Mouse (Mus musculus): ENCODE data around the gene Nrd1.

The Nrd1 gene

DNA sequence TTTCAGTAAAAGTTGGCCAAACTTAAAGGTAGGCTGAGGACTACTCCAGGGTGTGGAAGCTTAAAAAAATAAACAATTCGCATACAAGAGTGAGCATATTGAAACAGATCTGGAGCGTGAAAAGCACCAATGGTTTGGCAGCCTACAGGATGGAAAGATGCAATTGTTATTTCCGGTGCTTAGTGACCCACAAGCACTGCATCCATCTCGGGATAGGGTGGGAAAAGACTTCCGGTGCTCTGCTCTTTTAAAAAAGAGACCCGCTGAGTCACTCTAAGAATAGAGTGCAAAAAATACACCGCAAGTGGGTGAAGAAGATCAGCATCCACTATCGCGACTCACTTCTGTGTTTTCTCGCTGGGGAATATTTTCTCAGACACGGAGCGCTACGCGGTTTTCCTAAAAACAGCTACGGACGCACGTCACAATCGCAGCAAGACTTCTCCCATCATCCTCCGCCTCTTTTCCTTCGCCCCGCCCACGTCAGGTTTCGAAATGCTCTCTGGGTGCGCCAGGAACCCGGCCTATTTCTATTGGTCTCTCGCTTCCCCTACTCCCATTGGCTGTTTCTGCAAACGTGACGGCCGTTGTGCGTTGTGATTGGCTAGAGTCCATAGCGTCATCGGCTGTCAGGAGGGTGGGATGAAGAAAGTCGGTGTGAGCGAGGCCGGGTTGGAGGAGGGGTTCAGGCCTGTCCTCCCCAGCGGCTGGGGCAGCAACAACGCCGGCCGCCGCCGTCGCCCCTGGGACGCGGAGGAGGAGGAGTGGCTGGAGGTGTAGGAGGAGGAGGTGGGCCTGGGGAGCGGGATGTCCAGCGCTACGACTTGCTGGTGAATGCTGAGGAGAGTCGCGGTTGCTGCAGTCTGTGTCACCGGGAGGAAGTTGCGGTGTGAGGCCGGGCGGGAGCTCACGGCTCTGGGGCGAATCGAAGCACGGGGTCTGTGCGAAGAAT, at the start of gene Nrd1:
Gene Nrd1 (plus strand): TSS at position 657 of the 952 bp plus-strand sequence.
- in situ Hi-C loops (cut with MboI, MseI) = no loop called here

- in situ Hi-C loops (cut with MboI, MseI) = no loop called here
These were observed 48.8 kb upstream of the Nrd1 start for GRCm38 (mm10) chr4:108951663-108952062.

GRCm38 (mm10) chr4:108959696-108960095, 40.8 kb upstream of the Nrd1 start:
- in situ Hi-C loops (cut with MboI, MseI) = loop anchor here (10.0 kb wide), 1 partner anchor 525 kb away; no protein-coding TSS in a partner anchor

DNA sequence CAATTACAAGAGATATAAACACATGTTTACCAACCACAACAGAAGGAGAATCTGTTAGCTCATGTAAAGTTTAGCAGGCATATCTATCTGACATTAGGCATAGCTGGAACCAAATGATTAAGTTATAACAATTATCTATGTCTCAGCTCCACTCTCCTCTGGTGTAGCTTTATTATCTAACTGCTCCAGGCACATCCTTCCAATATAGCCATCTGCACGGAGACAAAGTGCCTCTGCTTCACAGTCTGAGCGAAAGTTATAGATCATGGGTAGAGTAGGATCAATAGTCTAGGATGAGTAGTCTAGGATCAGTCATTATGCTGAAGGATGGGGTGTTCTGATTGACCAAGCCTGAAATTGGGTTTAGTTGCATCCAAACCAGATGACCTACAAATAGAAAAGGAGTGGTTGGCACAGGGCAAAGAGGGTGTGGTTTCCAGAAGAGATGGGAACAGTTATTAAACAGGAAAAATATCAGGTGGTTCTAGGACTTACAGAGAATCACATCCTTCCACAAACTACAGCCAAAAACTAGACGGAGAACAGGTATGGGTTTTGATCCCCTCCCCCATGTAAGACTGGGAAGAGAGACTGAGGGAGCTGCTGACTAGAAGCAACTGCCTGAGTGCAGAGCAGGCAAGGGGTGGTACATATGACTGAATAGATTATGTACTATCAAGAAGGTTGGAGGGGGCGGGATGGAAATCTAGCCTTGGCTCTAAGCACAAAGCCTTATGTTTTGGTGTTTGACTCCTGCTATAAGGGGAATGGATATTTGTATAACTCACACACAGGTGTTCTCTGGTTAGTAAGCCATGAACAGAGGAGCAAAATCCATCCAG, 39.6 kb upstream of the Nrd1 start:
- in situ Hi-C loops (cut with MboI, MseI) = loop anchor here (10.0 kb wide), 1 partner anchor 526 kb away; no protein-coding TSS in a partner anchor

- in situ Hi-C loops (cut with MboI, MseI) = loop anchor here (10.0 kb wide), 1 partner anchor 528 kb away; no protein-coding TSS in a partner anchor
These were observed 37.4 kb upstream of the Nrd1 start for GRCm38 (mm10) chr4:108963017-108963416.

- in situ Hi-C loops (cut with MboI, MseI) = loop anchor here (10.0 kb wide), 1 partner anchor 535 kb away; no protein-coding TSS in a partner anchor
These were observed 30.9 kb upstream of the Nrd1 start for GRCm38 (mm10) chr4:108969517-108969916.

- in situ Hi-C loops (cut with MboI, MseI) = loop anchor here (10.0 kb wide), 1 partner anchor 276 kb away; no protein-coding TSS in a partner anchor
These were observed 29.4 kb upstream of the Nrd1 start for GRCm38 (mm10) chr4:108971054-108971453.

- in situ Hi-C loops (cut with MboI, MseI) = loop anchor here (5.0 to 10.0 kb wide), 2 partner anchors 104 to 282 kb away; no protein-coding TSS in a partner anchor
These were observed 23.9 kb upstream of the Nrd1 start for GRCm38 (mm10) chr4:108976458-108977071.

DNA sequence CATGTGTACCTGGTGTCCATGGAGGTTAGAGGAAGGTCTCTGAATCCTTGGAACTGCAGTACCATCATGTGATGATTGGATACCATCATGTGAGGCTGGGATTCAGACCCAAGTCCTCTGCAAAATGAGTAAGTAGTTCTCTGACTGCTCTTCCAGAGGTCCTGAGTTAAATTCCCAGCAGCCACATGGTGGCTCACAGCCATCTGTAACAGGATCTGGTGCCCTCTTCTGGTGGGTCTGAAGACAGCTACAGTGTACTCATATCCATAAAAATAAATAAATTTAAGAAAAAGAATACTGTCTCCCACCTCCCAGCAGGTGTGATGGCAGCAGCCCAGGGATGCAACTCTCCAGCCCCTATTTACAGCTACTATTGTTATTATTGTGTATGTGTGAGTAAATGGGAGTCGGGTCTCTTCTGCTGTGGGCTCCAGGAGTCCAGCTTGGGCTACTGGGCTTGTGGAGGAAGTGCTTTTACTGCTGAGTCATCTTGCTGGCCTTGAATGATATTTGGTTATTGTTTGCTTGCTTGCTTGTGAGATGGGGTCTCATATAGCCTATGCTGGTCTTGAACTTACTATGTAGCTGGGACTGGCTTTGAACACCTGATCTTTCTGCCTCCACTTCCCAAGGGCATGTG, 13.5 kb upstream of the Nrd1 start:
- in situ Hi-C loops (cut with MboI, MseI) = no loop called here

DNA sequence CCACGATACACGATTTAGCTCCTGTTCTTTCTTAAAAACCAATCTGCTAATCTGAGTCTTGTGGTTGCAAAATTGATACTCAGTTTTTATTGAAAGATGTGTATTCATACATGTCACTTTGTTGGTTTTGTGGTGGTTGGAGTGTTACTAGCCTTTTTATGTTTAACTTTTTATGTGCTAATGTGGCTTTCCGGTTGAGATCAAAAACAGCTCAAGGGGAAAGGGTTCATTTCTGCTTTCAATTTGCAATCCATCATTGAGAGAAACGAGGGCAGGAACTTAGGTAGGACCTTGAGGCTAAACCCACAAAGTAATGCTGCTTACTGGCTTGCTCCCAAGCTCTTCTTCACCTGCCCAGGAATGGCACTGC, 13.0 kb upstream of the Nrd1 start:
- in situ Hi-C loops (cut with MboI, MseI) = no loop called here

- in situ Hi-C loops (cut with MboI, MseI) = no loop called here
These were observed 11.0 kb upstream of the Nrd1 start for GRCm38 (mm10) chr4:108989430-108989829.

DNA sequence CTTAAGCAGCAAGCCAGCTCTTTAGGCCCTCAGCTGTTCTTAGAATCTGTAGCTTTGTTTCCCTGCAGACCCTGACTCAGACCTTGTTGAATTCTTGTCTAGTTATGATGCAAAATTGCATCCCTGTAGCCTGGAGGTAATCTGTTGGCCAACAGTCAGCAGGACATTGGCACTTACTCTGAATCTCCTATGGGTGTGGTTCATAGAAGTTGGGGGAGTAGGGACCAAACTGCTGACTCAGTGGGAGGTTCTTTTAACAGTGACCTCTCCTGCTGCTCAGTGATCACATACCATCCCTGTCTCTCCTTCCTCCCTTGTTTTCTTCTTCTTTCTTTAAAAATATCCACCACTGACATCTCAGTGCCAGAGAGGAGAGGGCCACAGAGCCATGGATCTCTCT, 10.4 kb upstream of the Nrd1 start:
- in situ Hi-C loops (cut with MboI, MseI) = no loop called here

DNA sequence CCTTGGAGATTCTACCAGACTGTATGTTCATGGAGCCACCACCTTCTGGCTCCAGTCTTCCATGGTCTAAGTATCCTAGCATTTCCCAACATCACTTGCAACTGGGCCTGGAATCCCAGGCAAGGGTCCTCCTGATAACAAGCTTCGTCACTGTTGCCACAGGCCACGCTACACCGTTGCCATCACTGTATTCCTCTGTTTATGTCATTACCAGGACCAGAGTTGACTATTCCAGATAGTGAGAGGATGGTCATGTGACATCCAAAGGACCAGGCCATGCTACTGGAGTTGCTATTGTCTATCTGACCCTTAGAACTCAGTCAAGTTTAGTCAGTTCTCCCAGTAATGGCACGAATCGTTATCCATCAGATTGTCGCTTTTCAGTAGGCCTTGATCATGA, 9.9 kb upstream of the Nrd1 start:
- in situ Hi-C loops (cut with MboI, MseI) = no loop called here

- in situ Hi-C loops (cut with MboI, MseI) = no loop called here
These were observed 8.6 kb upstream of the Nrd1 start for GRCm38 (mm10) chr4:108991811-108992210.

DNA sequence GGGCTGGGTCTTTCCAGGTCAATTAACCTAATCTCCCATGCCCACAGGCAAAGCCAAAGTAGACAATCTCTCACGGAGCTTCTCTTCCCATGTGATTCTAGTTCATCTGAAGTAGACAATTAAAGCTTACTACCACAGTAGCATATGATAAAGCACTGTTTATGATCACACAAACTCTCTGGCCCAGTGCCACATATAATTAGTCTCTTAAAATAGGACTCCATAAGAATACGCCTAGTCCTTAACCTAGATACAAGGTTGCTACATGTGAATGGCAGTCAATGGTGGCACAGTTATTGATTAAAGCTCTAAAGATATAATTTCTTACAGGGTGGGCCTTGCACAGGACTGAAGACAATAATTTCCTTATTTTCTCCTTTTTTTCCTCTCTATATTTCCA, 7.5 kb upstream of the Nrd1 start:
- in situ Hi-C loops (cut with MboI, MseI) = no loop called here

GRCm38 (mm10) chr4:109000961-109001360, 506 bp downstream of the Nrd1 start:
- in situ Hi-C loops (cut with MboI, MseI) = no loop called here

- in situ Hi-C loops (cut with MboI, MseI) = no loop called here
These were observed 7.6 kb downstream of the Nrd1 start for GRCm38 (mm10) chr4:109008046-109008445.

- in situ Hi-C loops (cut with MboI, MseI) = no loop called here
These were observed 13.6 kb downstream of the Nrd1 start for GRCm38 (mm10) chr4:109014091-109014490.

DNA sequence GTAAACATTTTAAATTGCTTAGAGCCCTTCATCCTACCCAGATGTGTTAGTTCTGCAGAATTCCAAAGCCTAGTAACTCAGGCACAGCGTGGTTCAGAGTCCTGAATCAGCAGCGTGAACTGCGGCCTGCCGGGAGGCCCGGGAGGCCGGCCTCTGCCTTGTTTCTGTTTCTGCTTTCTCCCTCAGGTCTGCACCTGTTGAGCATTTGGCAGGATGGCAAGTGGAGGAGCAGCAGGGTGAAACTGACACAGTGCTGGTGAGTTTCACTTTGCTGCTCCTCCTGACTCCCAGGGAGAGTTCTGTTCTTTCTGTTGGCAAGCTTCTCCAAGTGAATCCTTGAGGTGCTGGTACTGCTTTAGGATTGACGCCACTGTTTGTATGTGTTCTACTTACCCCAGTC, 17.0 kb downstream of the Nrd1 start:
- in situ Hi-C loops (cut with MboI, MseI) = no loop called here

DNA sequence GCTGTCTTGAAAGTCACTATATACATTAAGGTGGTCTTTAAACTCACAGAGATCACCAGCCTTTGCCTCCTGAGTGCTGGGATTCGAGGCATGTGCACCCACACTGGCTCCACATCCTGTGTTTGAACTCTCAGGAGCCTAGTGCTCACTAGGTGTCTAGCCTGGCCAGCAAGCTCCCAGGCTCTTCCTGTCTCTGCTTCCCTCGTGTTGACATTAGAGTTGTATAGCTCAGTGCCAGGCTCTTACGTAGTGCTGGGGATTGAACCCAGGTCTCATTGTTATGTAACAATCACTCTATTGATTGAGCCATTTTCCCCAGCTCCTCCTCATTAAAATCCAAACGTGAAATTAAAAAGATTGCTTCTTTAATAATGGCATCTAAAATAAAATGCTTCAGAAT, 18.8 kb downstream of the Nrd1 start:
- in situ Hi-C loops (cut with MboI, MseI) = no loop called here

DNA sequence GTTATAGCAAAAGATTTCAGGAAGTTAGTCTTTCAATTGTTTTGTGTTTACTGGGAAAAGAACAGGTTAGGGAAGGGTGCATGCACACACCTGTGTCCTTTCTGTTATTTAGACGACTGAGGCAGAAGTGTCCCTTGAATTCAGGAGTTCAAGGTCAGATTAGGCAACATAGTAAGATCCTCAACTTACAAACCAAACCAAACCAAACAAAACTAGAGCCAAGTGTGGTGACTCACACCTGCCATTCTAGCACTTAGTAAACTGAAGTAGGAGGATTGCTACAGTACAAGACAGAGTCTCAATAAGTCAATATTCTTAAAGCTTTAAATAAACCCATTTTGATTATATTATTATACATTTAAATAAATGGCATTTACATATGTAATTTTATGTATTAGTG, 21.5 kb downstream of the Nrd1 start:
- in situ Hi-C loops (cut with MboI, MseI) = no loop called here

All from T-helper 1 cell (primary cell).